ENCODE assay signal across 8 mouse cellular contexts in the genomic region with DNA sequence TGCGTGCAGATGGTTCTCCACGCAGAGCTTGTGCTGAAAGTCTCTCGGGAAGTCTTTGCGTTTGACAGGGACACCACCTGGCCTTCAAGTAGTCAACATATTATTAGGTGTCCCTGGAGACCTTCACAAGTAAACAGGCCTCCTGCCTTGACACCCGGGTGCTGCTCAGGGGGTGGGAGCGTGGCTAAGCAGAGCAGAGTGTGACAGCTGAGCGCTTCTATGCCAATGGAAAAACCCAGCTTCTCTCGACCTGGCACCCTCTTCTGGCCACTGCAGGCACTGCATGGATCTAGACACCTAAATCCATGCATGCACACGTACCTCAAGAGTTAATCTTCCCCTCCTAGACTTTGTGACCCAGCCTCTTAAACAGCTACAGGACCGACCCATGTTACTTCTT.
A peak's percentile ranks its signal among the peaks of the same experiment; 100 is the strongest.
DNase-seq lines count a peak whose midpoint lies in the region; ATAC-seq lines count a peak whose summit lies in the region.

No protein-coding gene starts in this region.

- WGBS in hindbrain, embryonic 13.5 days = 16% methylated on average over 10 of the region's 10 CpGs

- peak; percentile 79 for DNase-seq in R1 (ENCODE audit: low read depth, low spot score)
- DNase-seq in cerebellum, postnatal 10 days = peak; percentile 91 to 93
- DNase-seq in frontal cortex, postnatal 25 days (ENCODE audit: low spot score in 2 of 2) = peak; percentile 77 to 87
- DNase-seq in layer of hippocampus, postnatal 36 days = peak; percentile 77 to 81
- peak; percentile 84 for DNase-seq in lung, postnatal 36 days
- peak; percentile 48 for DNase-seq in retina, postnatal 7 days (ENCODE audit: low read depth, low spot score)
- peak; percentile 63 to 84 for DNase-seq in urinary bladder, postnatal 4 days (ENCODE audit: low spot score in 2 of 2)

- H3K27me3 ChIP-seq in hindbrain, embryonic 13.5 days = no peaks in the 10 kb centered on the region

- peak overlapping the region; percentile 11; the same call in 1 of the 2 replicates for H3K4me3 ChIP-seq in hindbrain, embryonic 13.5 days

- H3K4me1 ChIP-seq in hindbrain, embryonic 13.5 days (replicated peaks) = 0 out of 2 replicates have a peak, but pooled peaks cover 8% of the 10 kb centered on the region

- H3K27ac ChIP-seq in hindbrain, embryonic 13.5 days = no peak overlapping the region

- peak overlapping the region; percentile 46 for H3K4me2 ChIP-seq in hindbrain, embryonic 13.5 days

- no peaks in the 10 kb centered on the region for H3K9me3 ChIP-seq in hindbrain, embryonic 13.5 days

- H3K36me3 ChIP-seq in hindbrain, embryonic 13.5 days = no peaks in the 10 kb centered on the region

- H3K9ac ChIP-seq in hindbrain, embryonic 13.5 days = no peak overlapping the region

- peak; percentile 73 for ATAC-seq in hindbrain, embryonic 13.5 days (ENCODE audit: low FRiP score)
